Mouse (Mus musculus) bone marrow macrophage, adult 2 months (primary cell): ENCODE measurements around the gene Wfdc16.

Experiments
- CTCF ChIP-seq: IDR thresholded peaks from 2 replicates; pipeline ENCODE4 v1.5.1; 2012; ENCODE audit warnings: low read depth, mild to moderate bottlenecking, low read length, moderate library complexity
- POLR2A ChIP-seq: IDR thresholded peaks from 2 replicates; pipeline ENCODE4 v1.6.1; 2012; ENCODE audit warnings: mild to moderate bottlenecking, low read depth, low read length, borderline replicate concordance

DNA sequence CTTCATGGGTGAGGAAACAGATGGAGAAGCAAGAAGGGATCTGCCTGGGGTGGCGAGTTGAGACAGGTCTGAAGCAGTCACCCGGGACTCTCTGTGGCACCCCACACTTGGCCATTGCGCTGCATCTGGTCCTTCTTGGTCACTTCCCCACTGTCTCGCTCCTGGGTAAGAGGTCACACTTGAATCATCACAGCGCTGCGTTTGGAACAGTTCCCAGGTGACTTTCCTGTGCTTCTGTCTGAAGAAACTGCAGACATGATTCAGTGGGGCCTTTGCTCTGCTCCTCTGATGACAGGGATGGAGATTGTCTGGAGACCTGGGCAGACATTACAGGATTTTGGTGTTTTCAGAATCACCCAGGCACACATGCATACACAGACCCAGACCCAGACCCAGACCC, 29.8 kb downstream of the Wfdc16 start:
- TF ChIP-seq CTCF (no peak), POLR2A (no peak)
